Mouse (Mus musculus) heart, embryonic 11.5 days (tissue): Measurements from ENCODE around the gene Vmn1r220. TPM values are rescaled to one million over a fixed set of nuclear protein-coding genes. Genes with fewer than 3 reads are reported as not detected.

Source experiments
- ATAC-seq: fragments of 200-750 bp; cut with Nextera tagmentation; replicated peaks from 2 replicates; pipeline ENCODE4 v1.8.0; 2017; ENCODE audit warnings: moderate library complexity; ENCODE audit not compliant: insufficient number of reproducible peaks, low FRiP score, low TSS enrichment
- H3K27ac ChIP-seq: fragments of 300-500 bp; sonication (generic); 2 replicates; pipeline ENCODE4 v1.5.1; 2014; ENCODE audit warnings: mild to moderate bottlenecking, low read depth, low read length
- H3K27me3 ChIP-seq: fragments of 300-500 bp; sonication (generic); 2 replicates; pipeline ENCODE4 v1.6.1; 2014; ENCODE audit warnings: mild to moderate bottlenecking, low read length, mixed read lengths; ENCODE audit not compliant: control insufficient read depth, insufficient read depth
- H3K36me3 ChIP-seq: fragments of 300-500 bp; sonication (generic); 2 replicates; pipeline ENCODE4 v1.6.1; 2014; ENCODE audit warnings: mild to moderate bottlenecking, low read length, moderate library complexity, mixed read lengths; ENCODE audit not compliant: control insufficient read depth, insufficient read depth
- H3K4me1 ChIP-seq: fragments of 300-500 bp; sonication (generic); 2 replicates; pipeline ENCODE4 v1.6.1; 2014; ENCODE audit warnings: low read length; ENCODE audit not compliant: control insufficient read depth, insufficient read depth
- H3K4me2 ChIP-seq: fragments of 300-500 bp; sonication (generic); 2 replicates; pipeline ENCODE4 v1.6.1; 2014; ENCODE audit warnings: mild to moderate bottlenecking, moderate library complexity
- H3K4me3 ChIP-seq: fragments of 300-500 bp; sonication (generic); 2 replicates; pipeline ENCODE4 v1.5.1; 2014; ENCODE audit warnings: low read depth, low read length
- H3K9ac ChIP-seq: fragments of 300-500 bp; sonication (generic); 2 replicates; pipeline ENCODE4 v1.6.1; 2014; ENCODE audit warnings: mild to moderate bottlenecking, low read depth, low read length, moderate library complexity
- H3K9me3 ChIP-seq: fragments of 300-500 bp; sonication (generic); replicated peaks from 2 replicates; pipeline ENCODE4 v1.6.1; 2016; ENCODE audit warnings: low read length; ENCODE audit not compliant: control insufficient read depth
- WGBS: fragments of 180-500 bp; shearing (Covaris S2); extraction: QIAGEN DNeasy Blood & Tissue Kit; methylation state at CpG from one replicate; pipeline ENCODE4 v1.1.7; 2014; ENCODE audit not compliant: insufficient replicate concordance; 5-methylcytosine and 5-hydroxymethylcytosine counted together
- polyA plus RNA-seq: library from polyadenylated mRNA; unstranded; fragments of >200 nt; fragmentation: Nextera tagmentation; extraction: Ambion mirVana; gene quantifications from 2 replicates; pipeline ENCODE4 v1.2.1, GENCODE M21; 2014

Vmn1r220 gene
- polyA plus RNA-seq, 1 experiment from 2014 or later, result not detected

DNA sequence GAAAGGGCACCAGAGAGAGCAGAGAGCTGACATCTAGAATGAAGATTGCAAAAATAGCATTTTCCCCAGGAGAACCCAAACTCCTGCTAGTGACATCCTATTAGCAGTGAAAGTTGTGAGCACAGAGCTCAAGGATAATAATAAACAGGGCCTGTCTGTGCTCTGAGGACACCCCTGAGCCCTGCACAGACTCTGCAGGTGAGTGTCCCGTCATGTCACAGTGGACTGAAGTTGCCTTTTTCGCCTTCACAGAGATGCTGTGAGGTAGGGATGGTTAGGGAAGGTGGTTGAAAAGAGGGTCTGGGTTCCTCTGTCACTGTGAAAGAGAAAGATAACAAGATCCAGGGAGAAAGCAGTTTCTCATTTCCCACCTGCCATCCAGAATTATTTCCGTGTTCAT lies 54.7 kb downstream of the Vmn1r220 start, which contains the start of gene Vmn1r218:
Gene Vmn1r218, plus strand, starts transcription at position 57 of the 400 bp plus-strand sequence.
- 74% methylated on average over 3 of the region's 3 CpGs for WGBS
- no peak within 1 kb of the TSS for H3K27ac ChIP-seq
- no peaks in the 10 kb centered on the region for H3K9me3 ChIP-seq
- no peaks in the 10 kb centered on the region for H3K36me3 ChIP-seq
- no peaks in the 10 kb centered on the region for H3K27me3 ChIP-seq
- H3K4me3 ChIP-seq, result no peak within 1 kb of the TSS
- H3K4me2 ChIP-seq, result no peak within 1 kb of the TSS
- ATAC-seq, result no peak
- H3K4me1 ChIP-seq, result no peaks in the 10 kb centered on the region
- H3K9ac ChIP-seq, result no peak within 1 kb of the TSS

Other genes starting within 250 kb of the Vmn1r220 start
- not detected in 2 replicates for gene Vmn1r213, start 180.3 kb downstream of the Vmn1r220 start, polyA plus RNA-seq
- gene Vmn1r214, start 157.6 kb downstream of the Vmn1r220 start, polyA plus RNA-seq, result not detected in 2 replicates
- not detected in 2 replicates for gene Vmn1r215, start 120.0 kb downstream of the Vmn1r220 start, polyA plus RNA-seq
- gene Vmn1r217, start 69.7 kb downstream of the Vmn1r220 start, polyA plus RNA-seq, result not detected in 2 replicates
- gene Vmn1r218, start 54.8 kb downstream of the Vmn1r220 start, polyA plus RNA-seq, result not detected in 2 replicates
- not detected in 2 replicates for gene Vmn1r219, start 28.7 kb downstream of the Vmn1r220 start, polyA plus RNA-seq
- gene Vmn1r221, start 26.2 kb upstream of the Vmn1r220 start, polyA plus RNA-seq, result not detected in 2 replicates
- gene Vmn1r222, start 48.0 kb upstream of the Vmn1r220 start, polyA plus RNA-seq, result not detected in 2 replicates
- gene Vmn1r223, start 59.2 kb upstream of the Vmn1r220 start, polyA plus RNA-seq, result not detected in 2 replicates
- 43.4 and 43.7 TPM in 2 replicates for gene Zfp322a, start 181.2 kb upstream of the Vmn1r220 start, polyA plus RNA-seq
- 8.9 and 9.8 TPM in 2 replicates for gene Abt1, start 235.9 kb upstream of the Vmn1r220 start, polyA plus RNA-seq